Comparison of ENCODE assay signal across 9 mouse cellular contexts in genomic region chr9:112725523-112725922, GRCm38 (mm10).
DNase-seq lines count a peak whose midpoint lies in the region; ATAC-seq and TF ChIP-seq lines count a peak whose summit lies in the region.
"Had no signal": no experiment of that assay in that cellular context is flagged by ENCODE, and none has a peak within 500 bp of the region (broad histone marks: within the 10 kb centered on the region; RNA-seq: fewer than 3 reads in every experiment).

No protein-coding gene starts in this region.

- 43% methylated on average over 8 of the region's 8 CpGs for WGBS in kidney, embryonic 14.5 days
- WGBS in forebrain, embryonic 14.5 days = 18% methylated on average over 8 of the region's 8 CpGs

- no peak for TF ChIP-seq EP300 in ES-Bruce4 (IDR thresholded peaks at IDR 0.05; ENCODE audit: insufficient read depth, low read depth, low read length)

- intact Hi-C loops in gastrocnemius, adult 2 months (cut with DNase I) = no loop called here
- intact Hi-C loops in gastrocnemius, postnatal 14 days (cut with DNase I; ENCODE audit: low total_unique reads) = no loop called here

- no peaks in the 10 kb centered on the region for H3K4me1 ChIP-seq in kidney, embryonic 14.5 days (ENCODE audit: control insufficient read depth, insufficient read depth, low read length)
- H3K4me1 ChIP-seq in ES-Bruce4 (ENCODE audit: control insufficient read depth, insufficient read depth, low read length) = no peaks in the 10 kb centered on the region
- no peaks in the 10 kb centered on the region for H3K4me1 ChIP-seq in forebrain, embryonic 14.5 days (ENCODE audit: control insufficient read depth, insufficient read depth, low read length)

- H3K9ac ChIP-seq in kidney, embryonic 14.5 days (ENCODE audit: low read depth, low read length) = no peak overlapping the region
- no peak overlapping the region for H3K9ac ChIP-seq in ES-Bruce4 (ENCODE audit: low read depth, poor library complexity, severe bottlenecking)
- H3K9ac ChIP-seq in forebrain, embryonic 14.5 days (ENCODE audit: low read length) = no peak overlapping the region

- peak; percentile 11 for TF ChIP-seq CTCF in ES-Bruce4 (IDR thresholded peaks at IDR 0.05; ENCODE audit: low read depth, low read length)
- TF ChIP-seq CTCF in gastrocnemius, adult 2 months (IDR thresholded peaks at IDR 0.05) = no peak; the same call in 1 of the 2 replicates

- H3K27ac ChIP-seq in kidney, embryonic 14.5 days (ENCODE audit: low read depth, low read length) = no peak overlapping the region
- H3K27ac ChIP-seq in ES-Bruce4 (ENCODE audit: insufficient read depth, low read length) = no peak overlapping the region
- H3K27ac ChIP-seq in forebrain, embryonic 14.5 days (ENCODE audit: low read depth, low read length) = no peak overlapping the region
- H3K27ac ChIP-seq in gastrocnemius, adult 2 months = no peak overlapping the region

- no peak for ATAC-seq in kidney, embryonic 14.5 days (ENCODE audit: low FRiP score, low TSS enrichment)
- peak; percentile 58; the same call in 1 of the 2 replicates for ATAC-seq in forebrain, embryonic 14.5 days

- no peak overlapping the region for H3K4me3 ChIP-seq in kidney, embryonic 14.5 days (ENCODE audit: low read length)
- H3K4me3 ChIP-seq in ES-Bruce4 (ENCODE audit: low read depth, low read length) = no peak overlapping the region
- no peak overlapping the region for H3K4me3 ChIP-seq in forebrain, embryonic 14.5 days (ENCODE audit: low read depth, low read length)
- no peak overlapping the region for H3K4me3 ChIP-seq in gastrocnemius, adult 2 months

- no peak overlapping the region for H3K4me2 ChIP-seq in kidney, embryonic 14.5 days (replicated peaks; ENCODE audit: low read depth, low read length)
- H3K4me2 ChIP-seq in forebrain, embryonic 14.5 days (ENCODE audit: low read length) = no peak overlapping the region

- H3K36me3 ChIP-seq in kidney, embryonic 14.5 days (ENCODE audit: control insufficient read depth, insufficient read depth, low read length) = no peaks in the 10 kb centered on the region
- H3K36me3 ChIP-seq in ES-Bruce4 (ENCODE audit: control insufficient read depth, insufficient read depth, low read length, poor library complexity, severe bottlenecking) = no peaks in the 10 kb centered on the region
- no peaks in the 10 kb centered on the region for H3K36me3 ChIP-seq in forebrain, embryonic 14.5 days (ENCODE audit: control insufficient read depth, insufficient read depth, low read length)

- no peaks in the 10 kb centered on the region for H3K9me3 ChIP-seq in kidney, embryonic 14.5 days (ENCODE audit: control insufficient read depth, low read length)
- H3K9me3 ChIP-seq in ES-Bruce4 (replicated peaks; ENCODE audit: control insufficient read depth, insufficient read depth, low read length, poor library complexity, severe bottlenecking) = no peaks in the 10 kb centered on the region
- H3K9me3 ChIP-seq in forebrain, embryonic 14.5 days (replicated peaks; ENCODE audit: control insufficient read depth, low read length) = no peaks in the 10 kb centered on the region

- peak; percentile 2 for DNase-seq in adrenal gland, postnatal 10 days
- DNase-seq in adrenal gland, postnatal 4 days (ENCODE audit: low spot score in 2 of 2) = no peak
- DNase-seq in kidney, adult 9 months = peak; percentile 25
- peak; percentile 47 for DNase-seq in forebrain, embryonic 14.5 days (ENCODE audit: low spot score)
- no peak for DNase-seq in gastrocnemius, adult 2 months
- DNase-seq in gastrocnemius, postnatal 14 days = no peak
- DNase-seq: right cerebral cortex, adult 18-20 months had no signal

- H3K27me3 ChIP-seq in kidney, embryonic 14.5 days (ENCODE audit: control insufficient read depth, insufficient read depth, low read length) = no peaks in the 10 kb centered on the region
- no peaks in the 10 kb centered on the region for H3K27me3 ChIP-seq in ES-Bruce4 (ENCODE audit: control insufficient read depth, insufficient read depth, low read length, poor library complexity, severe bottlenecking)
- no peaks in the 10 kb centered on the region for H3K27me3 ChIP-seq in forebrain, embryonic 14.5 days (replicated peaks; ENCODE audit: control insufficient read depth, insufficient read depth, low read length)

- no peak for TF ChIP-seq POLR2A in ES-Bruce4 (IDR thresholded peaks at IDR 0.05; ENCODE audit: insufficient read depth, low read length)

Comparison
In these comparisons a context has a peak if more than half of its experiments do, and no peak if none do; other contexts are left out.
1. DNase-seq: peak in adrenal gland, postnatal 10 days (single experiment), kidney, adult 9 months (single experiment) and forebrain, embryonic 14.5 days (single experiment); none in adrenal gland, postnatal 4 days (0 of 2), gastrocnemius, adult 2 months (single experiment) and gastrocnemius, postnatal 14 days (single experiment).